Mouse (Mus musculus) adrenal gland, postnatal 36 days (tissue): ENCODE data around the gene Enpp7. TPM values are rescaled to one million over a fixed set of nuclear protein-coding genes. Genes with fewer than 3 reads are reported as not detected.

ENCODE experiments used
- DNase-seq, 2 experiments: peaks; one replicate each; pipeline ENCODE4 v3.0.0; 2021; ENCODE audit warnings: mixed read lengths in 1 of 2
- total RNA-seq, 2 experiments: library from RNA; stranded (reverse); gene quantifications; 2 replicates each; pipeline ENCODE4 v1.2.3; 2021

Enpp7 gene
- total RNA-seq, 2 experiments from 2014 or later = not detected

GRCm38 (mm10) chr11:118998540-118999265 lies 10.7 kb downstream of the Enpp7 start:
- DNase-seq = peak; percentile 75 to 83

- no peak for DNase-seq
These were observed 11.4 kb downstream of the Enpp7 start for GRCm38 (mm10) chr11:118999361-118999804.

- no peak for DNase-seq
These were observed 12.9 kb downstream of the Enpp7 start for GRCm38 (mm10) chr11:119000877-119001276.

GRCm38 (mm10) chr11:119001493-119002128 lies 13.6 kb downstream of the Enpp7 start:
- no peak for DNase-seq

GRCm38 (mm10) chr11:119005547-119006275 lies 17.7 kb downstream of the Enpp7 start:
- no peak for DNase-seq

- no peak for DNase-seq
These were observed 18.5 kb downstream of the Enpp7 start for GRCm38 (mm10) chr11:119006462-119006861.

GRCm38 (mm10) chr11:119007461-119008456 lies 19.8 kb downstream of the Enpp7 start:
- DNase-seq = peak; percentile 24 to 43

- DNase-seq = no peak
These were observed 26.5 kb downstream of the Enpp7 start for GRCm38 (mm10) chr11:119014455-119014854.

GRCm38 (mm10) chr11:119017506-119017905 lies 29.5 kb downstream of the Enpp7 start:
- DNase-seq = no peak

- DNase-seq = peak in 1 of 2 experiments; percentile 52
These were observed 33.2 kb downstream of the Enpp7 start for GRCm38 (mm10) chr11:119021180-119021579.

- DNase-seq = no peak
These were observed 34.3 kb downstream of the Enpp7 start for GRCm38 (mm10) chr11:119022068-119022894.

- DNase-seq = peak; percentile 92 to 97
These were observed 35.1 kb downstream of the Enpp7 start, which contains the start of gene Cbx2 for GRCm38 (mm10) chr11:119022895-119023615. Gene Cbx2 (plus strand): TSS chr11:119022962.

GRCm38 (mm10) chr11:119023616-119023980 lies 35.6 kb downstream of the Enpp7 start:
- DNase-seq = no peak

GRCm38 (mm10) chr11:119024260-119024659 lies 36.3 kb downstream of the Enpp7 start:
- DNase-seq = no peak

GRCm38 (mm10) chr11:119026203-119026602 lies 38.2 kb downstream of the Enpp7 start:
- peak in 1 of 2 experiments; percentile 53 for DNase-seq

GRCm38 (mm10) chr11:119033874-119034558 lies 46.0 kb downstream of the Enpp7 start:
- DNase-seq = peak; percentile 86 to 91

GRCm38 (mm10) chr11:119034635-119035034 lies 46.6 kb downstream of the Enpp7 start:
- no peak for DNase-seq

GRCm38 (mm10) chr11:119035094-119035685 lies 47.2 kb downstream of the Enpp7 start:
- DNase-seq = no peak

- DNase-seq = no peak
These were observed 47.7 kb downstream of the Enpp7 start for GRCm38 (mm10) chr11:119035686-119036165.
